Mouse (Mus musculus) C2C12 (cell line): ENCODE measurements around the gene Rnasel. TPM values are rescaled to one million over a fixed set of nuclear protein-coding genes. Genes with fewer than 3 reads are reported as not detected.

Source experiments
- H3K27me3 ChIP-seq: one replicate; pipeline ENCODE4 v1.6.1; 2011; ENCODE audit not compliant: control insufficient read depth, insufficient read depth, insufficient read length
- H3K36me3 ChIP-seq: one replicate; pipeline ENCODE4 v1.6.1; 2011; ENCODE audit not compliant: control insufficient read depth, insufficient read depth
- H3K4me3 ChIP-seq: one replicate; pipeline ENCODE4 v1.5.1; 2011; ENCODE audit warnings: mild to moderate bottlenecking, control low read depth; ENCODE audit not compliant: poor library complexity, insufficient read depth, severe bottlenecking
- H3K79me2 ChIP-seq: one replicate; pipeline ENCODE4 v1.6.1; 2011; ENCODE audit not compliant: control insufficient read depth, insufficient read depth
- H3K79me3 ChIP-seq: one replicate; pipeline ENCODE4 v1.6.1; 2011; ENCODE audit warnings: low read depth, control low read depth
- H3ac ChIP-seq: one replicate; pipeline ENCODE3; 2011; ENCODE audit warnings: low read depth; ENCODE audit not compliant: control insufficient read depth, insufficient read length
- CEBPB ChIP-seq: IDR thresholded peaks from one replicate; pipeline ENCODE4 v1.6.1; 2011; ENCODE audit warnings: low read depth, mild to moderate bottlenecking, control low read depth, moderate library complexity
- CTCF ChIP-seq: IDR thresholded peaks from one replicate; pipeline ENCODE4 v1.5.1; 2011; ENCODE audit not compliant: control insufficient read depth, insufficient read depth, insufficient read length
- FOSL1 ChIP-seq: IDR thresholded peaks from one replicate; pipeline ENCODE4 v1.8.0; 2011; ENCODE audit warnings: mild to moderate bottlenecking, low read length; ENCODE audit not compliant: poor library complexity, insufficient read depth, severe bottlenecking
- MAX ChIP-seq: IDR thresholded peaks from one replicate; pipeline ENCODE4 v1.6.1; 2011; ENCODE audit warnings: mild to moderate bottlenecking, control low read depth
- MYOD1 ChIP-seq: IDR thresholded peaks from one replicate; pipeline ENCODE4 v1.6.1; 2011; ENCODE audit warnings: low read depth; ENCODE audit not compliant: control insufficient read depth, insufficient read length
- MYOG ChIP-seq: IDR thresholded peaks from one replicate; pipeline ENCODE4 v1.6.1; 2011; ENCODE audit not compliant: control insufficient read depth, insufficient read length; ENCODE audit errors: extremely low read depth
- USF1 ChIP-seq: IDR thresholded peaks from one replicate; pipeline ENCODE4 v1.6.1; 2011; ENCODE audit warnings: low read depth, mild to moderate bottlenecking, control low read depth, moderate library complexity
- polyA plus RNA-seq: library from polyadenylated mRNA; unstranded; fragments of >200 nt; fragmentation: generic; extraction: Trizol; gene quantifications from one replicate; pipeline ENCODE4 v1.2.1, GENCODE M21; 2012; ENCODE audit warnings: missing spikeins

Gene Rnasel
- polyA plus RNA-seq, 1 experiment = 0.07 TPM

DNA sequence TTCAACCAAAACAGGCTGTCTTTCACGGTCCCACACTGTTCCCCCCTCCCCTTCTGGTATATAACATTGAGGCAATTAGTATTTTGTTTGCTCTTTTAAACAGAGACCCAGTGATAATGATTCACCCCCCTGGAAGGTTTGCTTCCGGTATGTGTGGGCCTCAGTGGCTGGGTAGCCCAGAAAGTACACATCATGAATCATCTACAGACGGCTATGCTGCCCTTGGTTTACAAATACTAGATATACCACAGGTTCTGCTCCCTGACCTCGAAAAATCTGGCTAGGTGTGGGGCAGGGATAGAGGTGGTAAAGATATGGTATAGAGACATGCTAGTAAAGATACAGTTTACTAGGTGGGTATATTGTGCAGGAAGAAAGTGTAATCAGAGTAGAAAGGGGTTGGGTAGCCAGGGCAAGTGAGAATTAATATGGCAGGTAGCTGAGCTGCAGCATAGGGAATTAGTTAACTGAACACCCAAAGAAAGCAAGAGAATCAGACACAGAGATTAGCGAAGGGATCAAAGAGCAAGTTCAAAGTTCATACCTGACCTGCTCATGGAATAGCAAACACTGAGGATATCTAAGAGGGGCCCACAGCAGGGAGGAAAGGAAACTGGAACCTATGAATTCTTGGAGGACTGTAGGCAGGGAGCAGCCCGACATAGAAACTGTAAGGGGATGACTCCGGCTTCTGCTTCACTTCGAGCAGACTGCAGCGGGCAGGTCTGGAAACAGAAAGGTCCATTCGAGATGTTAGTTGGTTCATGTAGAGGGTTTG lies 21.0 kb downstream of the Rnasel start:
- Histone ChIP-seq H3K27me3 (no peaks in the 10 kb centered on the region), H3K4me3 (no peak overlapping the region), H3K79me2 (no peaks in the 10 kb centered on the region), H3K79me3 (no peaks in the 10 kb centered on the region), H3ac (no peak overlapping the region), H3K36me3 (no peaks in the 10 kb centered on the region)
- TF ChIP-seq CTCF = no peak
- TF ChIP-seq CEBPB = no peak
- no peak for TF ChIP-seq FOSL1
- no peak for TF ChIP-seq MYOD1
- no peak for TF ChIP-seq USF1
- TF ChIP-seq MAX = no peak
- no peak for TF ChIP-seq MYOG

DNA sequence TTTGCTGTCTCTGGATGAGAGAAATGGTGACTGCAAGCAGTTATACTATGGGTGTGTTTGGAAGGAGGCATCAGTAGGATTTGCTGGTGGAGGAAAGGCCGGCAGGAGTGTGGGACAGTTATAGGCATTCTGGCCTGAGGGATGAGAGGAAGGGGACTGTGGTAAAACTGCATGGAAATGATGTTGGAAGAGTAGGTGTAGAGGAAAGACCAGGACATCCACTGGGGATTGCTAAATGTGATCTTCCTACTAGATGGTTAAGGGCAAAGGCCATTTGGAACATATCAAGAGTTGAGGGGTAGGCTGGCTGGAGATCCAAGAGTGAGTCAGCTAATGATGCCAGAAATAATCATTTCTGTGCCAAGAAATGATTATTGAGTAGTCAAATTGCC lies 21.5 kb downstream of the Rnasel start:
- Histone ChIP-seq H3K4me3 (no peak overlapping the region), H3K36me3 (no peaks in the 10 kb centered on the region), H3K27me3 (no peaks in the 10 kb centered on the region), H3K79me2 (no peaks in the 10 kb centered on the region), H3K79me3 (no peaks in the 10 kb centered on the region), H3ac (no peak overlapping the region)
- TF ChIP-seq MYOD1 (no peak), MYOG (no peak), CEBPB (no peak), FOSL1 (no peak), USF1 (no peak), CTCF (no peak), MAX (no peak)

DNA sequence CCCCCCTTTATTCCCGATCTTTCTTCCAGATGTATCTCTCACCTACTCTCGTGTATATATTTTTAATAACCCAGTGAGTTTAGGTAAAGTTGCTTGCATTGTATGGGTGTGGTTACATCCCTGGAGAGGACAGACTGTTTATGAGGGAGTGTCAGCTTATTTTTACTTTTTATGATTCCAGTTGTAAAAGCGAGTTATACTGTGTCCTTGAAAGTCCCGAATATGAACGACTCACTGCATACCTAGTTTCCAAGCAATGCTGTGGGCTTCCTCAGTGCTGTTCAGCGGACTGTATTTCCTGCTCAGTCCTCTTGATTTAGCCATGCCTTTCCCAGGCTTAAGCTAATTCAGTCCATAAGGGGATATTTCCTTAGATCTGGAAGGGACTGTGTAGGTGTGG lies 25.9 kb downstream of the Rnasel start:
- H3K79me3 ChIP-seq = no peaks in the 10 kb centered on the region
- H3K27me3 ChIP-seq = no peaks in the 10 kb centered on the region
- no peak overlapping the region for H3ac ChIP-seq
- no peaks in the 10 kb centered on the region for H3K36me3 ChIP-seq
- no peaks in the 10 kb centered on the region for H3K79me2 ChIP-seq
- no peak overlapping the region for H3K4me3 ChIP-seq
- TF ChIP-seq MAX (no peak), FOSL1 (no peak), MYOG (no peak), USF1 (no peak), CEBPB (no peak), MYOD1 (no peak), CTCF (no peak)

DNA sequence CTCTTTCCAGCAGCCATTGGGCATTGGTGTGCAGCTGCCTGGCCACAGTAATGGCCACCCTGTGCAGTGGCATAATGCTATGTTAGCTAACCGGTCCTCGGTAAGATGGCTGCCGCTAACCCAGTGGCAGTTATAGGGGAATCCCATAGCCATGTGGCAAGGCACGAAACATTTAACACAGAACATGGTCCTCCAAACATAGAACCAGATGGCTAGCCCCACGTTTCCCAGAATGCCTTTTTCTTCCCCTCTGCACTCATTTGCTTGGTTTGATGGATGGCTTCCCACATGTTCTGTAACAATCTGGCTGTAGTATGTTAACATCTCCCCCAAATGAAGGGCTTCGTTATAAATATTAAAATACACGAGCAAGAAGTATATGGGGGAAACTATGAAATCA lies 27.0 kb downstream of the Rnasel start:
- no peaks in the 10 kb centered on the region for H3K79me2 ChIP-seq
- H3K36me3 ChIP-seq = no peaks in the 10 kb centered on the region
- H3K4me3 ChIP-seq = no peak overlapping the region
- TF ChIP-seq MAX (no peak), USF1 (no peak), FOSL1 (no peak), CTCF (no peak), CEBPB (no peak), MYOG (no peak), MYOD1 (no peak)
- no peaks in the 10 kb centered on the region for H3K27me3 ChIP-seq
- H3ac ChIP-seq = no peak overlapping the region
- H3K79me3 ChIP-seq = no peaks in the 10 kb centered on the region

DNA sequence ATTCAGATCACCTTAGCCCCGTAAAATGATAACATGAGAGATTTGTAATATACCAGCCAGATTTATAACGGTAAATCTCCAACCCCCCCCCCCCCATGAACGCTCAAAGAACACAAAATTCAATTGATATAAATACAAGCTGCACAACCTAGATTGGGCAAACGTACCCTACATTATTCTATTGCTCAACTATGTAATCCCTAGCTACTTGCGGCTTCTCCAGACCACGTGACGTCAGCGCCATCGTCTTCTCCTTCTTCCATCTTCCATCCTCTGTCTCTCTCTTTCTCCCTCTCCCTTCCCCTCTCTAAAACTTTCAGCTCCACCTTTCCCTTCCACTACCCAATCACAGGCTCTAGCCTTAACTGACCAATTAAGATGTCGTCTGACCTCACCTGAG lies 29.0 kb downstream of the Rnasel start:
- Histone ChIP-seq H3K27me3 (no peaks in the 10 kb centered on the region), H3K4me3 (no peak overlapping the region), H3K36me3 (no peaks in the 10 kb centered on the region), H3K79me3 (no peaks in the 10 kb centered on the region), H3ac (no peak overlapping the region), H3K79me2 (no peaks in the 10 kb centered on the region)
- no peak for TF ChIP-seq FOSL1
- peak; percentile 3 for TF ChIP-seq USF1

DNA sequence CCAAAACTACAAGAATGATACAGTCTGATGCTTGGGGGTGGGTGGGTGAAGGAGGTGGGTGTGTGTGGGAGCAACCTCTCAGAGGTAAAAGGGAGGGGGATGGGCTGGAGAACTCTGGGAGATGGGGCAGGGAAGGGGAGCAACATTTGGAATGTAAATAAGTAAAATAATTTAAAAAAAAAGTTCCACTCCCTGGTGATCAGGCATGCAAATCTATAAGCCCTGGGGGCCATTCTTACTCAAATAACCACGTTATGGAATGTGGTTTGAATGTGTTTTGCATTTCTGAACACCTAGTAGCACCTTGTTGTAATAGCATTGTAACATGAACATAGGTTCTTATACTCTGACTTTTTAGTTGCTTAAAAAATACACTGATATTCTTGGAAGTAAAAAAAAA lies 34.1 kb downstream of the Rnasel start:
- Histone ChIP-seq H3K36me3 (no peaks in the 10 kb centered on the region), H3ac (no peak overlapping the region), H3K27me3 (no peaks in the 10 kb centered on the region), H3K4me3 (no peak overlapping the region), H3K79me2 (no peaks in the 10 kb centered on the region), H3K79me3 (no peaks in the 10 kb centered on the region)
- no peak for TF ChIP-seq MAX
- TF ChIP-seq CEBPB = no peak
